Mouse (Mus musculus): Measurements from ENCODE around the gene Kars.

Kars gene

GRCm38 (mm10) chr8:111947144-111947543 is 64.0 kb downstream of the Kars start:
- no peak for DNase-seq (ENCODE audit: low spot score in 2 of 2)

GRCm38 (mm10) chr8:111943544-111943943 is 67.6 kb downstream of the Kars start:
- no peak for DNase-seq (ENCODE audit: low spot score in 2 of 2)
